Mouse (Mus musculus): ENCODE measurements at regions not wholly inside any gene's neighbourhood (a gene's known extent, or its start where the extent isn't known, plus 50 kb on each side); places are given as distances from the start of the nearest gene placed in this dataset.

GRCm38 (mm10) chr7:36874004-36874403 lies 176.1 kb downstream of the Tshz3 start:
- Histone ChIP-seq H3K4me2 (ENCODE audit: low read length) (no peak overlapping the region), H3K4me3 (replicated peaks; ENCODE audit: low read length) (no peak overlapping the region), H3K4me1 (replicated peaks; ENCODE audit: control insufficient read depth, insufficient read depth, low read length) (no peaks in the 10 kb centered on the region), H3K9ac (replicated peaks; ENCODE audit: low read depth, low read length) (no peak overlapping the region), H3K27ac (ENCODE audit: low read length) (no peak overlapping the region), H3K36me3 (ENCODE audit: control insufficient read depth, insufficient read depth) (no peaks in the 10 kb centered on the region), H3K9me3 (ENCODE audit: control insufficient read depth, low read length) (no peaks in the 10 kb centered on the region), H3K27me3 (replicated peaks; ENCODE audit: control insufficient read depth, insufficient read depth, low read length) (no peaks in the 10 kb centered on the region)
- 56% methylated on average over 5 of the region's 5 CpGs for WGBS
- no peak for ATAC-seq

- Histone ChIP-seq H3K9me3 (ENCODE audit: control insufficient read depth, low read length) (no peaks in the 10 kb centered on the region), H3K4me1 (replicated peaks; ENCODE audit: control insufficient read depth, insufficient read depth, low read length) (no peaks in the 10 kb centered on the region)
These were observed 179.8 kb downstream of the Tshz3 start for GRCm38 (mm10) chr7:36877686-36878085.

GRCm38 (mm10) chr7:36892776-36893500 lies 195.0 kb downstream of the Tshz3 start:
- 34% methylated on average over 18 of the region's 18 CpGs for WGBS
- H3K27me3 ChIP-seq (replicated peaks; ENCODE audit: control insufficient read depth, insufficient read depth, low read length), result no peaks in the 10 kb centered on the region

More at GRCm38 (mm10) chr7:36877686-36878085, 179.8 kb downstream of the Tshz3 start:
- Histone ChIP-seq H3K36me3 (ENCODE audit: control insufficient read depth, insufficient read depth) (no peaks in the 10 kb centered on the region), H3K27ac (ENCODE audit: low read length) (no peak overlapping the region), H3K4me2 (ENCODE audit: low read length) (no peak overlapping the region), H3K4me3 (replicated peaks; ENCODE audit: low read length) (no peak overlapping the region), H3K9ac (replicated peaks; ENCODE audit: low read depth, low read length) (no peak overlapping the region), H3K27me3 (replicated peaks; ENCODE audit: control insufficient read depth, insufficient read depth, low read length) (no peaks in the 10 kb centered on the region)
- ATAC-seq, result no peak
- WGBS, result 13% methylated on average over 7 of the region's 7 CpGs

GRCm38 (mm10) chr7:36896339-36896738 lies 198.4 kb downstream of the Tshz3 start:
- no peak overlapping the region for H3K27ac ChIP-seq (ENCODE audit: low read length)
- no peaks in the 10 kb centered on the region for H3K36me3 ChIP-seq (ENCODE audit: control insufficient read depth, insufficient read depth)
- peaks cover 18% of the 10 kb centered on the region for H3K4me1 ChIP-seq (replicated peaks; ENCODE audit: control insufficient read depth, insufficient read depth, low read length)
- no peak overlapping the region for H3K4me3 ChIP-seq (replicated peaks; ENCODE audit: low read length)
- H3K4me2 ChIP-seq (ENCODE audit: low read length), result no peak overlapping the region
- peak; percentile 57 for ATAC-seq
- H3K9me3 ChIP-seq (ENCODE audit: control insufficient read depth, low read length), result no peaks in the 10 kb centered on the region
- no peaks in the 10 kb centered on the region for H3K27me3 ChIP-seq (replicated peaks; ENCODE audit: control insufficient read depth, insufficient read depth, low read length)
- WGBS, result 39% methylated on average over 12 of the region's 12 CpGs
- no peak overlapping the region for H3K9ac ChIP-seq (replicated peaks; ENCODE audit: low read depth, low read length)

More at GRCm38 (mm10) chr7:36892776-36893500, 195.0 kb downstream of the Tshz3 start:
- Histone ChIP-seq H3K4me3 (replicated peaks; ENCODE audit: low read length) (no peak overlapping the region), H3K9me3 (ENCODE audit: control insufficient read depth, low read length) (no peaks in the 10 kb centered on the region), H3K9ac (replicated peaks; ENCODE audit: low read depth, low read length) (no peak overlapping the region), H3K4me1 (replicated peaks; ENCODE audit: control insufficient read depth, insufficient read depth, low read length) (peaks cover 18% of the 10 kb centered on the region), H3K4me2 (ENCODE audit: low read length) (no peak overlapping the region), H3K36me3 (ENCODE audit: control insufficient read depth, insufficient read depth) (no peaks in the 10 kb centered on the region), H3K27ac (ENCODE audit: low read length) (no peak overlapping the region)
- ATAC-seq, result peak; percentile 92

- ATAC-seq, result no peak
These were observed 203.6 kb downstream of the Tshz3 start for GRCm38 (mm10) chr7:36901537-36901936.

GRCm38 (mm10) chr7:36913304-36913703 lies 215.4 kb downstream of the Tshz3 start:
- Histone ChIP-seq H3K4me3 (replicated peaks; ENCODE audit: low read length) (no peak overlapping the region), H3K9me3 (ENCODE audit: control insufficient read depth, low read length) (no peaks in the 10 kb centered on the region), H3K27ac (ENCODE audit: low read length) (no peak overlapping the region), H3K4me1 (replicated peaks; ENCODE audit: control insufficient read depth, insufficient read depth, low read length) (no peaks in the 10 kb centered on the region), H3K36me3 (ENCODE audit: control insufficient read depth, insufficient read depth) (no peaks in the 10 kb centered on the region), H3K27me3 (replicated peaks; ENCODE audit: control insufficient read depth, insufficient read depth, low read length) (no peaks in the 10 kb centered on the region), H3K4me2 (ENCODE audit: low read length) (no peak overlapping the region), H3K9ac (replicated peaks; ENCODE audit: low read depth, low read length) (no peak overlapping the region)
- WGBS, result 92% methylated on average over 3 of the region's 3 CpGs
- no peak for ATAC-seq

More at GRCm38 (mm10) chr7:36901537-36901936, 203.6 kb downstream of the Tshz3 start:
- Histone ChIP-seq H3K36me3 (ENCODE audit: control insufficient read depth, insufficient read depth) (no peaks in the 10 kb centered on the region), H3K27ac (ENCODE audit: low read length) (no peak overlapping the region), H3K9me3 (ENCODE audit: control insufficient read depth, low read length) (no peaks in the 10 kb centered on the region), H3K9ac (replicated peaks; ENCODE audit: low read depth, low read length) (no peak overlapping the region), H3K4me2 (ENCODE audit: low read length) (no peak overlapping the region), H3K27me3 (replicated peaks; ENCODE audit: control insufficient read depth, insufficient read depth, low read length) (no peaks in the 10 kb centered on the region), H3K4me3 (replicated peaks; ENCODE audit: low read length) (no peak overlapping the region), H3K4me1 (replicated peaks; ENCODE audit: control insufficient read depth, insufficient read depth, low read length) (peaks cover 7% of the 10 kb centered on the region)
- 86% methylated on average over 5 of the region's 5 CpGs for WGBS

- 90% methylated on average over 9 of the region's 9 CpGs for WGBS
- no peak overlapping the region for H3K4me3 ChIP-seq (replicated peaks; ENCODE audit: low read length)
- no peaks in the 10 kb centered on the region for H3K4me1 ChIP-seq (replicated peaks; ENCODE audit: control insufficient read depth, insufficient read depth, low read length)
- no peak overlapping the region for H3K9ac ChIP-seq (replicated peaks; ENCODE audit: low read depth, low read length)
- H3K9me3 ChIP-seq (ENCODE audit: control insufficient read depth, low read length), result no peaks in the 10 kb centered on the region
- ATAC-seq, result no peak
- H3K27me3 ChIP-seq (replicated peaks; ENCODE audit: control insufficient read depth, insufficient read depth, low read length), result no peaks in the 10 kb centered on the region
- no peak overlapping the region for H3K27ac ChIP-seq (ENCODE audit: low read length)
- no peak overlapping the region for H3K4me2 ChIP-seq (ENCODE audit: low read length)
- H3K36me3 ChIP-seq (ENCODE audit: control insufficient read depth, insufficient read depth), result no peaks in the 10 kb centered on the region
These were observed 216.3 kb downstream of the Tshz3 start for GRCm38 (mm10) chr7:36914261-36914660.

GRCm38 (mm10) chr7:36915171-36915570 lies 217.3 kb downstream of the Tshz3 start:
- no peaks in the 10 kb centered on the region for H3K4me1 ChIP-seq (replicated peaks; ENCODE audit: control insufficient read depth, insufficient read depth, low read length)
- H3K4me2 ChIP-seq (ENCODE audit: low read length), result no peak overlapping the region
- 69% methylated on average over 5 of the region's 5 CpGs for WGBS
- no peak overlapping the region for H3K27ac ChIP-seq (ENCODE audit: low read length)
- H3K27me3 ChIP-seq (replicated peaks; ENCODE audit: control insufficient read depth, insufficient read depth, low read length), result no peaks in the 10 kb centered on the region
- H3K9me3 ChIP-seq (ENCODE audit: control insufficient read depth, low read length), result no peaks in the 10 kb centered on the region
- ATAC-seq, result no peak
- H3K36me3 ChIP-seq (ENCODE audit: control insufficient read depth, insufficient read depth), result no peaks in the 10 kb centered on the region
- H3K4me3 ChIP-seq (replicated peaks; ENCODE audit: low read length), result no peak overlapping the region
- H3K9ac ChIP-seq (replicated peaks; ENCODE audit: low read depth, low read length), result no peak overlapping the region

GRCm38 (mm10) chr7:36917011-36917410 lies 219.1 kb downstream of the Tshz3 start:
- H3K4me3 ChIP-seq (replicated peaks; ENCODE audit: low read length), result no peak overlapping the region
- no peak overlapping the region for H3K9ac ChIP-seq (replicated peaks; ENCODE audit: low read depth, low read length)
- H3K27me3 ChIP-seq (replicated peaks; ENCODE audit: control insufficient read depth, insufficient read depth, low read length), result no peaks in the 10 kb centered on the region
- H3K4me1 ChIP-seq (replicated peaks; ENCODE audit: control insufficient read depth, insufficient read depth, low read length), result no peaks in the 10 kb centered on the region
- no peak overlapping the region for H3K27ac ChIP-seq (ENCODE audit: low read length)
- no peak for ATAC-seq
- no peaks in the 10 kb centered on the region for H3K9me3 ChIP-seq (ENCODE audit: control insufficient read depth, low read length)
- H3K4me2 ChIP-seq (ENCODE audit: low read length), result no peak overlapping the region
- no peaks in the 10 kb centered on the region for H3K36me3 ChIP-seq (ENCODE audit: control insufficient read depth, insufficient read depth)
- WGBS, result 85% methylated on average over 9 of the region's 9 CpGs

Measured in forebrain, embryonic 16.5 days (tissue).